In genomic region chr12:99838109-99838508, GRCm38 (mm10) we compare ENCODE assay signal across 17 mouse cellular contexts.
"Had no signal": no experiment of that assay in that cellular context is flagged by ENCODE, and none has a peak within 500 bp of the region (broad histone marks: within the 10 kb centered on the region; RNA-seq: fewer than 3 reads in every experiment).

No protein-coding gene starts in this region.

- H3K36me3 ChIP-seq: liver, embryonic 12.5 days; liver, embryonic 15.5 days; lung, embryonic 15.5 days; neural tube, embryonic 12.5 days; neural tube, embryonic 15.5 days had no signal

- H3K4me2 ChIP-seq: limb, embryonic 13.5 days; liver, embryonic 12.5 days; liver, embryonic 15.5 days; lung, embryonic 15.5 days; midbrain, embryonic 12.5 days; neural tube, embryonic 12.5 days; neural tube, embryonic 15.5 days had no signal

- DNase-seq: layer of hippocampus, postnatal 36 days; liver; lung, adult 18-20 months; right cerebral cortex, adult 18-20 months; thymus, adult 2 months had no signal

- ATAC-seq: intestine, postnatal 0 days; liver, embryonic 12.5 days had no signal

- H3K9me3 ChIP-seq: limb, embryonic 10.5 days; limb, embryonic 13.5 days; liver, embryonic 12.5 days; liver, embryonic 15.5 days; lung, embryonic 15.5 days; midbrain, embryonic 12.5 days; neural tube, embryonic 12.5 days; neural tube, embryonic 15.5 days had no signal

- H3K27me3 ChIP-seq: limb, embryonic 13.5 days; liver, embryonic 12.5 days; liver, embryonic 15.5 days; lung, embryonic 15.5 days; megakaryocyte, embryonic 14.5 days; midbrain, embryonic 12.5 days; neural tube, embryonic 12.5 days; neural tube, embryonic 15.5 days had no signal

- H3K27ac ChIP-seq: left cerebral cortex, adult 2 months; limb, embryonic 10.5 days; limb, embryonic 13.5 days; liver, embryonic 12.5 days; liver, embryonic 15.5 days; lung, embryonic 15.5 days; midbrain, embryonic 12.5 days; neural tube, embryonic 12.5 days; neural tube, embryonic 15.5 days; stomach, postnatal 0 days had no signal

- H3K4me1 ChIP-seq: liver, embryonic 15.5 days; lung, embryonic 15.5 days had no signal

- H3K9ac ChIP-seq: limb, embryonic 13.5 days; liver, embryonic 12.5 days; liver, embryonic 15.5 days; lung, embryonic 15.5 days; midbrain, embryonic 12.5 days; neural tube, embryonic 12.5 days; neural tube, embryonic 15.5 days had no signal

- H3K4me3 ChIP-seq: left cerebral cortex, adult 2 months; limb, embryonic 10.5 days; limb, embryonic 13.5 days; liver, embryonic 12.5 days; liver, embryonic 15.5 days; lung, embryonic 15.5 days; megakaryocyte, embryonic 14.5 days; midbrain, embryonic 12.5 days; neural tube, embryonic 12.5 days; neural tube, embryonic 15.5 days had no signal
